Mouse (Mus musculus): ENCODE measurements around the gene Tbx1.
"Not testable (repeated sequence)": the region's sequence is repeated elsewhere in the genome, so short reads cannot be mapped to it uniquely, and the experiment has no call there.

Tbx1 gene

GRCm38 (mm10) chr16:18552106-18552710, 38.3 kb downstream of the Tbx1 start:
- DNase-seq (ENCODE audit: low spot score): no peak

GRCm38 (mm10) chr16:18551604-18552003, 38.9 kb downstream of the Tbx1 start:
- no peak for DNase-seq (ENCODE audit: low spot score)

GRCm38 (mm10) chr16:18547891-18548290, 42.6 kb downstream of the Tbx1 start:
- no peak for DNase-seq (ENCODE audit: low spot score)

DNA sequence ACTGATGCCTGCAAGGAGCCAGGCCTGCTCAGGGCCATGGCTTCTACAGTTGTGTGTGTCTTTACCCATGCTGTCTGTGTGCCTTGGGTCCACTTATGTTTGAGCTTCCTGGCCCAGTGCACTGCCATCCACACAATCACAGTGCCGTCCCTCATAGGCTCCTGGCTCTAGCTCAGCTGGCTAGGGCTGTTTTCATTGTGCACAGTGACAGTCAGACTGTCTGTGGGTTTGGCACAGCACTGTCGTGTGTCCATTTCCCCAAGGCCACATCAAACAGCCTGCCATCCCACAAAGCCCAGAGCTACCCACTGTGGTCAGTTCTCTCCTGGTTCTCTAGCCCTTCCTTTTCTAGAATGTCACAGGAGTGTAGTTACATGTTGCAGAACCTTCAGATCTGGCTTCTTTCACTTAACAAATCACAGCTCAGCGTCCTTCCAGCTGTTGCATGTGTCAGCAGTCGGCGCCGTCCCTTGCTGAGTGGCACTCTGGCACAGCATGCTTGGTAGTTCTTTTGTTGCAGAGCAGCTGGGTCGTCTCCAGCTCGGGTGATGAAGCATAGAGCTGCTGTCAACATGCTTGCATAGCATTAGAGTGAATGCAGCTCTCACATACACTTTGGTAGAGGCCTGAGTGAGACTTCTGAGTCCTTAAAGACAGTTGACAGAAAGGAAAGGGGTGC, 47.2 kb downstream of the Tbx1 start:
- no peak for DNase-seq (ENCODE audit: low spot score)

- DNase-seq (ENCODE audit: low spot score): no peak
Observed at GRCm38 (mm10) chr16:18539281-18539680, 51.2 kb downstream of the Tbx1 start.

DNA sequence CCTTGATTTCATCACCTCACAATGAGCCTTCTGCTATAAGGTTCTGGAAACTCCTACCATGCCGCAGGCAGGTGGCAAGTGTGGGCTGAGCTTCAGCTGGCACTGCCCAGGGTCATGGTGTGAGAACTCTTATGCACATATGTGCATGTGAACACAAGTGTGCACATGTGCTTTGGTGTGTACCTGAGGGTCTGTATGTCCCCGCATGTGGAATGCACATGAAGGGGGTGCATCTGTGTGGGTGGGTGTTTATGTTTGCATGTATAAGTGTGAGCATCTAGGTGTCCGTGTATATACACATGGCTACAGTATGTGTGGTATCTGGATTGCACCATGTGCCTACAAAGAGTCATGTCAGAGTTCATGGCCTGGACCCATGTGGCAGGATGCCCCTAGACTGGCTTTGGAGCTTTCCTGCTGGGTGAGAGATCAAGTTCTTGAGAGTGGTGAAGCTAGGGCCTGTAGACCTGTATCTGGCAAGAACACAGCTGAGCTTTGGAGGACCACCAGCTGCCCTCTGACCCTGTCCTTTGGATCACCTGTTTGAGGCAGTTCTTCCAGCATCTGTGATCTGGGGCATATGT, 53.0 kb downstream of the Tbx1 start:
- DNase-seq (ENCODE audit: low spot score): no peak

GRCm38 (mm10) chr16:18533061-18533460, 57.4 kb downstream of the Tbx1 start:
- not testable (repeated sequence) for DNase-seq (ENCODE audit: low spot score)
